Mouse (Mus musculus) E14TG2a.4 (cell line): ENCODE data around the gene Irf2bp2.

Experiments used
- CTCF ChIP-seq: conservative IDR thresholded peaks from 2 replicates; pipeline ENCODE4 v1.5.1; 2014; ENCODE audit warnings: low read length
- POU5F1 ChIP-seq: IDR thresholded peaks from 2 replicates; pipeline ENCODE4 v1.6.1; 2014; ENCODE audit warnings: low read length, borderline replicate concordance

GRCm38 (mm10) chr8:126587836-126588503 is 5.8 kb downstream of the Irf2bp2 start:
- TF ChIP-seq CTCF, result no peak
- no peak for TF ChIP-seq POU5F1
